Mouse (Mus musculus): ENCODE results near the gene Hnrnpf. TPM values are rescaled to one million over a fixed set of nuclear protein-coding genes. Genes with fewer than 3 reads are reported as not detected.

The Hnrnpf gene
- polyA plus RNA-seq, 1 experiment from 2014 or later: 463 TPM

DNA sequence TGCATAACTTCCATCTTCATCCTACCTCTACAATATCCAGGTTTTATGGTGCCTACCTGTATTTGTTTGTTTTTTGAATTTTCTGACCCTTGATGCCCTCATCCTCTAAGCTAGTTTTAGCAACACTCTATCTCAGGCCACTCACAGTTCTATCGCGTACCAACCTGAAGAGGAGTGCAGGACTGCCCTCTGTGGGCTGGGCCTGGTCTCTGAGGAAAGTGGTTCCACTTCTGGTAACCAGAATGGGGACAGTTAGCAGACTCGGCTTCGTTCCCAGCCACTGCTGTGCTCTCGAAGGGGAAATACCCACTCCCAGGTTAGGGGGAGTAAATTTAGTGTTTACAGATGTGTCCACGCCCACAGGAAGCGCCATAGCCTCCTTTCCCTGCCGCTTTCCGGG is 66.6 kb downstream of the Hnrnpf start:
- Histone ChIP-seq H3K4me1 (no peaks in the 10 kb centered on the region), H3K27ac (no peak overlapping the region), H3K9me3 (no peaks in the 10 kb centered on the region), H3K9ac (no peak overlapping the region), H3K27me3 (replicated peaks) (no peaks in the 10 kb centered on the region), H3K36me3 (no peaks in the 10 kb centered on the region), H3K4me3 (no peak overlapping the region), H3K4me2 (replicated peaks) (no peak overlapping the region)
- no peak for ATAC-seq (ENCODE audit: low FRiP score, low read depth)
- 45% methylated on average over 9 of the region's 9 CpGs for WGBS

Small RNA genes lying within 50 kb of the gene (microRNA-seq; reads per million reads assigned to microRNA genes)
- gene Gm25535: not detected

Other genes starting within 250 kb of the Hnrnpf start
- 128 and 130 TPM in 2 replicates for gene Zfp637, start 59.1 kb upstream of the Hnrnpf start, polyA plus RNA-seq (2016; fragmentation: Nextera tagmentation; extraction: Ambion mirVana)
- gene Zfp239, start 38.2 kb upstream of the Hnrnpf start, polyA plus RNA-seq (2016; fragmentation: Nextera tagmentation; extraction: Ambion mirVana): 11.1 and 12.0 TPM in 2 replicates
- 1.2 and 2.7 TPM in 2 replicates for gene Fxyd4, start 37.4 kb downstream of the Hnrnpf start, polyA plus RNA-seq (2016; fragmentation: Nextera tagmentation; extraction: Ambion mirVana)
- gene Rasgef1a, start 111.1 kb downstream of the Hnrnpf start, polyA plus RNA-seq (2016; fragmentation: Nextera tagmentation; extraction: Ambion mirVana): 0.20 and 0.24 TPM in 2 replicates
- gene Csgalnact2, start 238.8 kb downstream of the Hnrnpf start, polyA plus RNA-seq (2016; fragmentation: Nextera tagmentation; extraction: Ambion mirVana): 8.2 and 8.8 TPM in 2 replicates

Data from neural tube, embryonic 12.5 days (tissue).